Mouse (Mus musculus): ENCODE data around the gene Zfand3. TPM values are rescaled to one million over a fixed set of nuclear protein-coding genes. Genes with fewer than 3 reads are reported as not detected.

Zfand3 gene
- polyA plus RNA-seq, 3 experiments from 2014 or later: 17.4 to 33.0 (median 17.9) TPM

DNA sequence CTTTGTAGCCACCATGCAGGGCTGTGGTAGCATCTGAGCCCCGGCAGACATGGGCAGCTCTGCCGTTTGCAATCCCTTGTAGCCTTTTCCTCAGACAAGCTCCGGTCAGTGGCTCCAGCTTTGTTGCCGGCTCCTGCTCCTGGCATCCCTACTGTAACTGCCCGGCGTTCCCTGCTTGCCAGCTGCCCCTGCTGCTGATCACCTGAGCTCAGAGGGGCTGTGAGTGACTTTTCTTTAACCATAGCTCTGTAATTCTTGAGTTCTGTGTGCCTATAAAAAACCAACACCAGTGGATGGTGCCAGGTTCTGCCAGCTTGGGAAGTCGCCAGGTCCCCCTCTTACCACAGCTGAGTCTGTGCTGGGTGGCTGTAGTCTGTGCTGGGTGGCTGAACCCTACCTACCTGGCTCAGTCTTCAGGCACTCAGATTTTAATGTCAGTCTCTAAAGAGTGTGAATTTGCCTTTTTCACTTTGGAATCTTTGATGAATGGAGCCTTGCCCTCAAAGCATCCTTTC is 150.9 kb downstream of the Zfand3 start:
- ATAC-seq: no peak

GRCm38 (mm10) chr17:30158419-30159108 is 154.0 kb downstream of the Zfand3 start:
- ATAC-seq: no peak

- ATAC-seq: peak; percentile 48
Observed at GRCm38 (mm10) chr17:30159341-30159740, 154.8 kb downstream of the Zfand3 start.

GRCm38 (mm10) chr17:30160823-30161432 is 156.4 kb downstream of the Zfand3 start:
- ATAC-seq: no peak

DNA sequence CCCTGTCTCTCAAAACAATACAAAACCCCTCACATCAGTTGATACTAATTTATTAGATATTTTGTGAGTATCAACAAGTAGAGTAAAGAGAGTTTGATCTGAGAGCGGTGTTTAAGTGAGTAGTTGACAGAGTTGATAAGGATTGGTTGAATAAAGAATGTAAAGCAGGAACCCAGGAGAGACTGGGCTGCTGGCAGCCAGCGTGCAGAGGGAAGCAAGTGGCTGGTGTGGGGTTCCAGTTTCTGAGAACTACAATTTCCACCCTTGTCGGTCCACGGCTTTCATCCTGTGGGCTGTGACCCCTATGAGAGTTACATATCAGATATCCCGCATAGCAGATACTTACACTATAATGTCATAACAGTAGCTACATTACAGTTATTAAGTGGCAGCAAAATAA is 158.4 kb downstream of the Zfand3 start:
- no peak for ATAC-seq

GRCm38 (mm10) chr17:30163793-30164192 is 159.3 kb downstream of the Zfand3 start:
- ATAC-seq: no peak

DNA sequence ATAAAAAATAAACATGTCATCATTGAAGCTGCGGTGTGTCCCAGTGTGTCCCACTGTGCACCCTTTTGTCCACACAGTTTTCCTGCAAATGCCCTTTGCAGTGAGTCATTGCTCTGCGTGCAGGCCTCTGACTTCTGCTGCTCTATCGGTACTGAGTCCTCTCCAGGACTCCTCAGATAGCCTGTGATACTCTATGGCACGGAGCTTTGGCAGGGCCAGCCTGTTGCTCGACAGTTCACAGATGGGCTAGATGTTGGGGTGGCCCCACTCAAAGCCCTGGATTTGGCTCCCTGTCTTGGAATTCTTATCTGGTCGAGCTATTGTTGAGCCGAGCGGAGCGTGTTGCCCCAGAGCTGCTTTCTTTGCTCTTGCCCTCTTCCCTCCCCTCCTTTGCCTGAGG is 160.3 kb downstream of the Zfand3 start:
- no peak for ATAC-seq

DNA sequence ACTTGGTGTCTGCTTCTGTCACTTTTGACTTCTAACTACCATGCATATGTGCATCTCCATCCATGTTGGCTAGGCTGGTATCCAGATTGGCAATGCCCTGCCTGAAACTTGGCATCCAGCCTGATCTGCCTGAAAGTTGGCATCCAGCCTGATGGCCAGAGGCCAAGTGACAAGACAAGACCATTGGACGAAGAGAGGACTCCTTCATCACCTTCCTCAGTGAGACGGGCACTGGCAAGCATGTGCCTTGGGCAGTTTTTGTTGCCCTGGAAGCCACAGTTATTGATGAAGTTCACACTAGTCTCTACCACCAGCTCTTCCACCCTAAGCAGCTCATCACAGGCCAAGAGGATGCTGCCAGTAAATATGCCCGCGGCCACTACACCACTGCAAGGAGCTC is 172.9 kb downstream of the Zfand3 start:
- no peak for ATAC-seq

GRCm38 (mm10) chr17:30178402-30178801 is 173.9 kb downstream of the Zfand3 start:
- no peak for ATAC-seq

GRCm38 (mm10) chr17:30180197-30180596 is 175.7 kb downstream of the Zfand3 start:
- ATAC-seq: no peak

GRCm38 (mm10) chr17:30181554-30181953 is 177.0 kb downstream of the Zfand3 start:
- ATAC-seq: no peak

- ATAC-seq: peak; percentile 65
Observed at GRCm38 (mm10) chr17:30182063-30182462, 177.5 kb downstream of the Zfand3 start.

GRCm38 (mm10) chr17:30183561-30183960 is 179.0 kb downstream of the Zfand3 start:
- ATAC-seq: no peak

GRCm38 (mm10) chr17:30187154-30187553 is 182.6 kb downstream of the Zfand3 start:
- no peak for ATAC-seq

DNA sequence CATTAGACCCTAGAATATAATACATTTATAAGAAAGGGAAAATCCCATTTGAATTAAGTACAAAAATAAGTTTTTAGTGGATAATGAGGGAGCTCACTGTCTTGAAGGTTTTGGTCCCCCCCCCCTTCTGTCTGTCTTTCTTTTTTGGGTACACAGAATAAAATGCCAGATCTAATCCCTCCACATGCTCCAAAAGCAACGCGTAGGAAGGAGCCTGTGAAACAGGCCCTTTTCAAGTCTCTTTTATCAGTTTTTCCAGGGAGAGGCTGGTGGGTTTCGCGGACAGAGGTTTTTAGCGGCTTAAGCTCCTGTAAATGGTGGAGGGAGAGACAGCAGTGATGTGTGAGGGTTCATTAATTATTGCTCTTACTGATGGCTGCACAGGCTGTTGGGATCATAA is 183.0 kb downstream of the Zfand3 start:
- ATAC-seq: no peak

- ATAC-seq: no peak
Observed at GRCm38 (mm10) chr17:30188031-30188981, 183.8 kb downstream of the Zfand3 start.

GRCm38 (mm10) chr17:30191097-30191640 is 186.6 kb downstream of the Zfand3 start:
- ATAC-seq: no peak

- no peak for ATAC-seq
Observed at GRCm38 (mm10) chr17:30192416-30193005, 188.0 kb downstream of the Zfand3 start.

DNA sequence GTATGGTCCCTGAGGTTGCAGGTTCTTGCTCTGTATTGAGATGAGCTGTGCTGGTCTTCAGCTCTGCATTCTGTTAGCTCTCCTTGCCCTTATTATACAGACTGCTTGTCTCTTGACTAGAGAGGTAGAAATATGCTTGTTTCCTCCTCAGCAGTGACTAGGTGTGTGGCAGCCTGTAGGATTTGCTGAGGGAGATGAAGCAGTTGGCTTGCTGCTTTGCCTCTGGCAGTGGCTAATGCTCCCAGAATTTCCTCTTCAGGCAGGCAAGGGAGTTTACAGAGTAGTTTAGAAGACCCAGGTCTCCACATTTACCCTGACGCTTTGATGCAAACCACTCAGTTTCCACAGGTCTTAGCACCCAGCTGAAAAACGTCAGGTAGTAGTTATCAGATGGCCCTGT is 189.1 kb downstream of the Zfand3 start:
- ATAC-seq: no peak

GRCm38 (mm10) chr17:30194091-30194490 is 189.6 kb downstream of the Zfand3 start:
- no peak for ATAC-seq

DNA sequence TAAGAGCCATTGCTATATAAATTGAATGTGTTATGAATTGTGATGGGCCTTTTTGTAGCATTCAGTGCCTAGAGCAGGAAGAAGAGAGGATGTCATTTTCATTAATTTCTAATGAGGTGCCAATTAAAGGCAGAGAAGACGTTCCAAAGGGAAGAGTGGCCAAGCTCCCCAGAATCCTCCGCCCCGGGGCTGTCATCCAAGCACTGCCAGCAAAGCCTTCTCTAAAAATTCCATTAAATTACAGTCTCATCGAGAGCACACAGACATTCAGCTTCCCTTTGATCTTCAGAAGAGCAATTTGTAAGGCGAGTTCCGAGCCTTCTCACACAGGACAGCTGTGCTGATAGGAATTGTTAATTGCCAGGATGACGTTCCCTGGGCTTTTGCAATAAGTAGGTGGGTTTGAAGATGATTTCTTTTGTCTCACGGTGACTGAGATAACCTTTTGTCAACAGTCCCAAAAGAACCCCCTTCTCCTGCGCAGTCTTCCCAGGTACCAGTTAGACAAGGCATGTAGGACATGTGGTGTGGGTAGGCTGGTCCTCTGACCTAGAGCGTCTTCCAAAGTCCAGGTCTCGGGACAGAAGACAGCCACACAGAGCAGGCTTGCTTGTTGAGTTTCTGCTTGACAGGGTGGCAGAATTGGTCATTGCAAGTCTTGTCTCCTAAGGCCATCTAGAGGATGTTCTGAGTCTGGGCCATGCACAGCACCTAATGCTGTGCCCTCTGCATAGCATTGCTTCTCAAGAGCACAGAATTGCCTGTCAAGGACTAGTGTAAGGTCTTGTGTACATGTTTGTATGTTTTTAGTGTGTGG is 190.3 kb downstream of the Zfand3 start:
- no peak for ATAC-seq
